Mouse (Mus musculus) small intestine, adult 2 months (tissue): Measurements from ENCODE around the gene Tff1. TPM values are rescaled to one million over a fixed set of nuclear protein-coding genes. Genes with fewer than 3 reads are reported as not detected.

Experiments
- H3K27ac ChIP-seq: fragments of 200-500 bp; 2 replicates; pipeline ENCODE4 v1.5.1; 2012; ENCODE audit warnings: low read depth, low read length, control low read depth, inconsistent platforms; ENCODE audit not compliant: insufficient read depth
- H3K27me3 ChIP-seq: fragments of 200-500 bp; 2 replicates; pipeline ENCODE4 v1.6.1; 2012; ENCODE audit warnings: mild to moderate bottlenecking, moderate library complexity, low read length, inconsistent platforms; ENCODE audit not compliant: control insufficient read depth, insufficient read depth
- H3K36me3 ChIP-seq: fragments of 200-500 bp; 2 replicates; pipeline ENCODE4 v1.6.1; 2012; ENCODE audit warnings: mild to moderate bottlenecking, low read length, control low read depth, inconsistent platforms; ENCODE audit not compliant: control insufficient read depth, insufficient read depth
- H3K4me1 ChIP-seq: fragments of 200-500 bp; 2 replicates; pipeline ENCODE4 v1.6.1; 2012; ENCODE audit warnings: low read length, inconsistent platforms, mixed read lengths; ENCODE audit not compliant: control insufficient read depth, insufficient read depth, insufficient read length
- H3K4me3 ChIP-seq: fragments of 200-500 bp; 2 replicates; pipeline ENCODE4 v1.5.1; 2012; ENCODE audit warnings: low read depth, mild to moderate bottlenecking, control low read depth, inconsistent platforms, low read length, moderate library complexity
- CTCF ChIP-seq: fragments of 200-500 bp; IDR thresholded peaks from 2 replicates; pipeline ENCODE4 v1.5.1; 2012; ENCODE audit warnings: low read depth, mild to moderate bottlenecking, control low read depth, inconsistent platforms, low read length, moderate library complexity, mixed read lengths; ENCODE audit not compliant: insufficient replicate concordance, insufficient read length; ENCODE audit errors: extremely low read depth
- POLR2A ChIP-seq: fragments of 200-500 bp; IDR thresholded peaks from 2 replicates; pipeline ENCODE4 v1.6.1; 2012; ENCODE audit warnings: low read depth, mild to moderate bottlenecking, control low read depth, inconsistent platforms, low read length, moderate library complexity
- WGBS: fragments of 180-500 bp; shearing (Covaris S2); methylation state at CpG from one replicate; pipeline ENCODE4 v1.1.7; 2018; 5-methylcytosine and 5-hydroxymethylcytosine counted together
- polyA plus RNA-seq: library from polyadenylated mRNA; depleted of rRNA; stranded (reverse); fragments of >200 nt; gene quantifications from 2 replicates; pipeline ENCODE4 v1.2.3, GENCODE M21; 2012; rRNA removed

Gene Tff1
- 7.6 and 3,319 TPM in 2 replicates for polyA plus RNA-seq

DNA sequence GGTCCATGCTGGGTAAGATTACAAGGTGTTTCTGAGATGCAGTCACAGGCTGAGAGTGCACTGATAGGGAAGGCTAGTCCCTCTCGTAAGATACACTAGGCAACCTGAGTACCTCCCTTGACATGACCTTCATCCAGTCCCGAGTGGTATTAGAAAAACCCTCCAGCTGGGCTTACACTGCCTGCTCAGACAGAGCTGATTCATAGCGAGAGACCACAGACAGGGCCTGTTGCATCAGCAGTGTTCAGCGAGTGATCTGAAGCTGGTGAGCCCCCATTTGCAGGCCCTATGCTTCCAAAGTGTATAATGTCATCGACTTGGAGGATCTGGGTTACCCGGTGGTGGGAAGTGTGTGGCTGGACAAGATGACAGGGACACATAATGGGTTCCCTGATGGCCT is at the start of gene Tff1:
Tff1 (minus strand) TSS at position 151 of the 400 bp plus-strand sequence.
- H3K36me3 ChIP-seq: no peaks in the 10 kb centered on the region
- no peak within 1 kb of the TSS for H3K4me3 ChIP-seq
- TF ChIP-seq CTCF (no peak), POLR2A (no peak)
- H3K27me3 ChIP-seq: no peaks in the 10 kb centered on the region
- 80% methylated on average over 6 of the region's 6 CpGs for WGBS
- no peak within 1 kb of the TSS for H3K27ac ChIP-seq
- no peaks in the 10 kb centered on the region for H3K4me1 ChIP-seq

- WGBS: 87% methylated on average over 6 of the region's 6 CpGs
- H3K27ac ChIP-seq: no peak overlapping the region
- TF ChIP-seq POLR2A: no peak
- no peak for TF ChIP-seq CTCF
Observed at GRCm38 (mm10) chr17:31211881-31212280, 46.8 kb upstream of the Tff1 start.

DNA sequence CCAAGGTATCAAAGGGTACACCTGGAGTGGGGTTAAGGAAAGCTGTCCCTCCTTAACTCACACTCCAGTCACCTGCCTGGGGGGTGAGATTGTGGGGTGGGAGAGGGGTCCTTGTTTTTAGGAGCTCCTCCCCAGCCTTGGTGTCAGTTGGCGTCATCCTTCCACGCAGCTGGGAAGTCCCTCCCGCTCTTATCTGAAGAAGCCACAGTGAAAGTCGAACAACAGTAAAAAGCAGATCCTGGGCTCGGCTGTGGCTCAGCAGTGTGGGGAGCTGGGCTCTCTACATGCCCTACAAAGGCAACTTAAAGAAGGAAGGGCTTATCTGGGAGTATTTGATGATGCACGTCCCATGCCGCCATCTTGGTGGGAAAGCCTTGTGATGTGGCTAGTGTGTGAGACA is 45.2 kb upstream of the Tff1 start:
- Histone ChIP-seq H3K27me3 (no peaks in the 10 kb centered on the region), H3K4me1 (no peaks in the 10 kb centered on the region), H3K27ac (no peak overlapping the region), H3K4me3 (no peak overlapping the region), H3K36me3 (no peaks in the 10 kb centered on the region)
- TF ChIP-seq CTCF: no peak
- WGBS: 74% methylated on average over 7 of the region's 7 CpGs

More at GRCm38 (mm10) chr17:31211881-31212280, 46.8 kb upstream of the Tff1 start:
- H3K4me1 ChIP-seq: 0 out of 2 replicates have a peak, but pooled peaks cover 3% of the 10 kb centered on the region
- H3K36me3 ChIP-seq: no peaks in the 10 kb centered on the region
- H3K27me3 ChIP-seq: no peaks in the 10 kb centered on the region
- H3K4me3 ChIP-seq: no peak overlapping the region

DNA sequence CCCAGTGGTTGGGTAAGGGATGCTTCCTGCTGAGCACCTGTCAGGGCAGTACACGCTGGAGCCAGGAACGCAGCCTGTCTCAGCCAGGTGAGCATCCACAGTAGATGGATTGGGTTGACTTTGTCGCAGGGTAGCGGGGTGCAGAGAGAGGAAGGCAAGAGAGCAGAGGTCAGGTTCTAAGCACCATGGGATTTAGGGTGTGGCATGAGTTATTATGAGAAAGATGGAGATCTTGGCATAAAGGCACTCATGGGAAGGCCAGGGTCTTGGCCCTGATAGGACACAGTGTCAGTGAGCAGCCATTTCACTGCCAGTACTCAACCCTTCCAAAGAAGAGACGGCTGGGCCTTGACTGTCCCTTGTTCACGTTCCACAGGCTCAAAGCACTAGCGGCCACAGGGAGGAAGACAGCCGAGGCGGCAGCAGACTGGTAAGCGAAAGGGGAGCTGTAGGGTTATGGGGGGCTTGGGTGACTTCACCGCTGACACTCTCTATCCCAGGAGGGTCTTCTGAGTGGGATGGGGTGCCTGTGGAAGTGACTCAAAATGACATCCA is 44.4 kb upstream of the Tff1 start:
- no peaks in the 10 kb centered on the region for H3K27me3 ChIP-seq
- no peak for TF ChIP-seq CTCF
- TF ChIP-seq POLR2A: no peak
- H3K36me3 ChIP-seq: no peaks in the 10 kb centered on the region
- 85% methylated on average over 11 of the region's 11 CpGs for WGBS
- H3K4me3 ChIP-seq: no peak overlapping the region; the same call in 1 of the 2 replicates
- no peak overlapping the region for H3K27ac ChIP-seq
- H3K4me1 ChIP-seq: no peaks in the 10 kb centered on the region

DNA sequence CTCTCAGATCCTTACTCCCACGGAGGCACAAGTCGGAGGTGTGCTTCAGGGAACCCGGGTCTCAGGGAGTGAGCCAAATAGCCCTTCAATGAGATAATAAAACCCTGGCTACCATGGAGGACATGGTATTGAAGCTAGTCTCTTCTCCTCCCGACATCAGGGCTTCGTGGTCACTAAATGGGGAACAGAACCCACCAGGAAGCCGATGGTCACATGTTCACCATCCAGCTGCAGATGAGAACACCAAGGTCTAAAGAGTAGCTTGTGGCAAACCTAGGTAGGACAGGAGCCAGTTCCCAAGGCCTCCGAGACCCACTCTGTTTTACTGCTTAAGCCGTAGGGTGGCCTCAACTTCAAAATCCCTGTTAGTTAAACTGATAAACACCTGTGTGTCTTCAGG is 43.6 kb upstream of the Tff1 start:
- Histone ChIP-seq H3K27ac (no peak overlapping the region), H3K27me3 (no peaks in the 10 kb centered on the region), H3K4me3 (peak overlapping the region; percentile 28), H3K36me3 (no peaks in the 10 kb centered on the region), H3K4me1 (no peaks in the 10 kb centered on the region)
- TF ChIP-seq POLR2A: no peak
- TF ChIP-seq CTCF: no peak
- 81% methylated on average over 8 of the region's 8 CpGs for WGBS

- Histone ChIP-seq H3K36me3 (no peaks in the 10 kb centered on the region), H3K27ac (0 out of 2 replicates have a peak within 1 kb of the TSS, but pooled peaks have one; percentile 16), H3K27me3 (no peaks in the 10 kb centered on the region), H3K4me3 (peak within 1 kb of the TSS; percentile 56), H3K4me1 (no peaks in the 10 kb centered on the region)
- TF ChIP-seq CTCF (no peak), POLR2A (no peak)
- WGBS: 48% methylated on average over 12 of the region's 12 CpGs
Observed at GRCm38 (mm10) chr17:31207771-31208334, 42.8 kb upstream of the Tff1 start, which contains the start of gene Ubash3a. Ubash3a (plus strand) TSS chr17:31207873.

- TF ChIP-seq POLR2A: no peak
- no peak for TF ChIP-seq CTCF
- H3K36me3 ChIP-seq: no peaks in the 10 kb centered on the region
- H3K4me3 ChIP-seq: no peak within 1 kb of the TSS
- no peaks in the 10 kb centered on the region for H3K4me1 ChIP-seq
- no peaks in the 10 kb centered on the region for H3K27me3 ChIP-seq
- no peak within 1 kb of the TSS for H3K27ac ChIP-seq
- 88% methylated on average over 11 of the region's 11 CpGs for WGBS
Observed at GRCm38 (mm10) chr17:31198877-31199276, 33.8 kb upstream of the Tff1 start, which contains the start of gene Tmprss3. Tmprss3 (minus strand) TSS chr17:31198977.
